Mouse (Mus musculus) megakaryocyte, embryonic 14.5 days (primary cell): Measurements from ENCODE around the gene Cd84.

Experiments
- FLI1 ChIP-seq: IDR thresholded peaks from 2 replicates; pipeline ENCODE4 v1.6.1; 2012; ENCODE audit warnings: low read length, inconsistent platforms, mixed read lengths
- GATA1 ChIP-seq: IDR thresholded peaks from 3 replicates; pipeline ENCODE4 v1.6.1; 2012; ENCODE audit warnings: mixed read lengths, low read length, inconsistent platforms, borderline replicate concordance

DNA sequence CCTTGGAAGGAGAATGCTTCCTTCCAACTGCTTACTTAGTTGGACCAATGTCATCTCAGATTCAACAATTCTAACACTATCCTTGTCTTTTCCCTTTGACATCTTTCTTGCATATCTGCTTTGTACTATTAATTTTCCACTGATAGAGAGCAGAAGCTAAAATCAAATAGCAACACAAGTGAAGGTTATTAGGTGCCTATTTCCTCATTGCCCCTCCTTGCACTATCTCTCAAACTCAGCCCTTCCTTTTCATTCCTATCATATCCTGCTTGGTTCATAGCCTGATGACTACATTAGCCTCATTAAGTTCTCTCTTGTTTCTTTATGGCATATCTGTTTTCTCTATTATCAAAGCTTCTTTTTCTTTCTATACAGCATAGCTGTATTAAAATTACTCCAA, 8.7 kb downstream of the Cd84 start:
- TF ChIP-seq GATA1 = no peak; the same call in 2 of the 3 replicates
- TF ChIP-seq FLI1 = no peak
